In the genomic region with DNA sequence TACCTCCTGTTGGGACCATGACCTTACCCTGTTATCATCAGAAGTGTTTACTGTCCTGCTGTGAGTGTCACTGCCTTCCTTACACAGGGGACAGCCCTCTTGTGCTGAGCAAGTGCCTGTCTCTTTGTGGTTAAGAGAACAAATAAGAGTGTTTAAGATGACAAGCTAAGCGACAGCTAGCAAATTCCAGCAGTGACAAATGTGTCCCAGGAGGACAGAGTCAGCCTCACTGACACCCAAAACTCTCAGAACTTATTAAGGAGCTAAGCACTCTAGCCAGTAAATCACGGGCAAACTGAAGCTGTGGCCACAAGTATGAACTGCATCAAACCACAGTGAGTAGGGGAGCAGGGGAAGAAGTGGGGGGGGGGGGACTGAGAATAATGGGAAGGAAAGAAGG, we compare ENCODE assay signal across 16 mouse cellular contexts. TPM values are rescaled to one million over a fixed set of nuclear protein-coding genes. Genes with fewer than 3 reads are reported as not detected.
DNase-seq lines count a peak whose midpoint lies in the region; ATAC-seq lines count a peak whose summit lies in the region.
"Had no signal": no experiment of that assay in that cellular context is flagged by ENCODE, and none has a peak within 500 bp of the region (broad histone marks: within the 10 kb centered on the region; RNA-seq: fewer than 3 reads in every experiment).

No protein-coding gene starts in this region.

- H3K4me3 ChIP-seq in heart, embryonic 12.5 days = no peak overlapping the region
- no peak overlapping the region for H3K4me3 ChIP-seq in midbrain, embryonic 11.5 days (ENCODE audit: low read depth, low read length)
- H3K4me3 ChIP-seq in midbrain, embryonic 15.5 days = no peak overlapping the region
- H3K4me3 ChIP-seq in kidney, embryonic 16.5 days (ENCODE audit: low read length) = no peak overlapping the region
- no peak overlapping the region for H3K4me3 ChIP-seq in stomach, embryonic 15.5 days (replicated peaks)
- H3K4me3 ChIP-seq: forebrain, embryonic 15.5 days; lung, embryonic 15.5 days; midbrain, embryonic 12.5 days had no signal

- H3K27me3 ChIP-seq in heart, embryonic 12.5 days (replicated peaks) = no peaks in the 10 kb centered on the region
- no peaks in the 10 kb centered on the region for H3K27me3 ChIP-seq in midbrain, embryonic 11.5 days (ENCODE audit: control insufficient read depth, insufficient read depth, low read length)
- H3K27me3 ChIP-seq in midbrain, embryonic 15.5 days (replicated peaks) = no peaks in the 10 kb centered on the region
- no peaks in the 10 kb centered on the region for H3K27me3 ChIP-seq in kidney, embryonic 16.5 days (ENCODE audit: insufficient read depth, low read length)
- H3K27me3 ChIP-seq in stomach, embryonic 15.5 days (replicated peaks) = no peaks in the 10 kb centered on the region
- H3K27me3 ChIP-seq: forebrain, embryonic 15.5 days; lung, embryonic 15.5 days; midbrain, embryonic 12.5 days had no signal

- H3K4me2 ChIP-seq in heart, embryonic 12.5 days = no peak overlapping the region
- no peak overlapping the region for H3K4me2 ChIP-seq in midbrain, embryonic 11.5 days
- no peak overlapping the region for H3K4me2 ChIP-seq in midbrain, embryonic 15.5 days
- no peak overlapping the region for H3K4me2 ChIP-seq in kidney, embryonic 16.5 days (replicated peaks; ENCODE audit: low read depth, low read length)
- no peak overlapping the region for H3K4me2 ChIP-seq in stomach, embryonic 15.5 days
- H3K4me2 ChIP-seq: forebrain, embryonic 15.5 days; lung, embryonic 15.5 days; midbrain, embryonic 12.5 days had no signal

- intact Hi-C loops in heart, postnatal 14 days (cut with DNase I) = no loop called here

- H3K9ac ChIP-seq in heart, embryonic 12.5 days = 0 out of 2 replicates have a peak overlapping the region, but pooled peaks have one; percentile 19
- H3K9ac ChIP-seq in midbrain, embryonic 11.5 days (ENCODE audit: low read length) = no peak overlapping the region
- H3K9ac ChIP-seq in midbrain, embryonic 15.5 days = no peak overlapping the region
- peak overlapping the region; percentile 29; the same call in 1 of the 2 replicates for H3K9ac ChIP-seq in kidney, embryonic 16.5 days (replicated peaks; ENCODE audit: low read length)
- no peak overlapping the region for H3K9ac ChIP-seq in stomach, embryonic 15.5 days
- H3K9ac ChIP-seq: forebrain, embryonic 15.5 days; lung, embryonic 15.5 days; midbrain, embryonic 12.5 days had no signal

- WGBS in heart, embryonic 12.5 days = 32% methylated on average over 2 of the region's 2 CpGs
- WGBS in midbrain, embryonic 11.5 days = 40% methylated on average over 2 of the region's 2 CpGs
- 38% methylated on average over 2 of the region's 2 CpGs for WGBS in midbrain, embryonic 15.5 days
- 18% methylated on average over 2 of the region's 2 CpGs for WGBS in kidney, embryonic 16.5 days
- 22% methylated on average over 2 of the region's 2 CpGs for WGBS in stomach, embryonic 15.5 days

- peak overlapping the region; percentile 73; the same call in 1 of the 2 replicates for H3K27ac ChIP-seq in heart, embryonic 12.5 days (ENCODE audit: poor library complexity, severe bottlenecking)
- no peak overlapping the region for H3K27ac ChIP-seq in midbrain, embryonic 11.5 days (ENCODE audit: low read depth, low read length)
- H3K27ac ChIP-seq in midbrain, embryonic 15.5 days = no peak overlapping the region
- peak overlapping the region; percentile 51; the same call in 1 of the 2 replicates for H3K27ac ChIP-seq in kidney, embryonic 16.5 days (ENCODE audit: low read length)
- peak overlapping the region; percentile 78 for H3K27ac ChIP-seq in stomach, embryonic 15.5 days
- H3K27ac ChIP-seq: forebrain, embryonic 15.5 days; lung, embryonic 15.5 days; midbrain, embryonic 12.5 days had no signal

- DNase-seq in heart, postnatal 14 days = no peak
- peak; percentile 82 for DNase-seq in midbrain, embryonic 11.5 days (ENCODE audit: low spot score, missing footprints)
- no peak for DNase-seq in layer of hippocampus, adult 18-20 months (ENCODE audit: low spot score in 2 of 2)
- DNase-seq in ovary, postnatal 36 days (ENCODE audit: low spot score) = no peak
- DNase-seq: gastrocnemius, postnatal 25 days; left cerebral cortex, postnatal 4 days had no signal

- H3K36me3 ChIP-seq in heart, embryonic 12.5 days = no peaks in the 10 kb centered on the region
- H3K36me3 ChIP-seq in midbrain, embryonic 11.5 days (ENCODE audit: control insufficient read depth, insufficient read depth, low read length) = no peaks in the 10 kb centered on the region
- no peaks in the 10 kb centered on the region for H3K36me3 ChIP-seq in midbrain, embryonic 15.5 days (replicated peaks)
- no peaks in the 10 kb centered on the region for H3K36me3 ChIP-seq in kidney, embryonic 16.5 days (ENCODE audit: insufficient read depth, low read length)
- no peaks in the 10 kb centered on the region for H3K36me3 ChIP-seq in stomach, embryonic 15.5 days
- H3K36me3 ChIP-seq: forebrain, embryonic 15.5 days; lung, embryonic 15.5 days; midbrain, embryonic 12.5 days had no signal

- no peaks in the 10 kb centered on the region for H3K9me3 ChIP-seq in heart, embryonic 12.5 days (replicated peaks)
- no peaks in the 10 kb centered on the region for H3K9me3 ChIP-seq in midbrain, embryonic 11.5 days (ENCODE audit: control insufficient read depth, low read length)
- H3K9me3 ChIP-seq in midbrain, embryonic 15.5 days = no peaks in the 10 kb centered on the region
- no peaks in the 10 kb centered on the region for H3K9me3 ChIP-seq in kidney, embryonic 16.5 days (ENCODE audit: low read length)
- no peaks in the 10 kb centered on the region for H3K9me3 ChIP-seq in stomach, embryonic 15.5 days
- H3K9me3 ChIP-seq: forebrain, embryonic 15.5 days; lung, embryonic 15.5 days; midbrain, embryonic 12.5 days had no signal

- H3K4me1 ChIP-seq in heart, embryonic 12.5 days (replicated peaks) = peaks cover 42% of the 10 kb centered on the region
- H3K4me1 ChIP-seq in midbrain, embryonic 11.5 days (ENCODE audit: control insufficient read depth, insufficient read depth, low read length) = no peaks in the 10 kb centered on the region
- no peaks in the 10 kb centered on the region for H3K4me1 ChIP-seq in midbrain, embryonic 15.5 days
- peaks cover 15% of the 10 kb centered on the region for H3K4me1 ChIP-seq in kidney, embryonic 16.5 days (ENCODE audit: insufficient read depth, low read length)
- H3K4me1 ChIP-seq in stomach, embryonic 15.5 days = peaks cover 14% of the 10 kb centered on the region

- no peak for ATAC-seq in heart, embryonic 12.5 days (ENCODE audit: insufficient number of reproducible peaks, low FRiP score)
- ATAC-seq in midbrain, embryonic 11.5 days (ENCODE audit: low FRiP score) = no peak
- no peak for ATAC-seq in midbrain, embryonic 15.5 days (replicated peaks)
- 0 out of 2 replicates have a peak, but pooled peaks have one; percentile 25 for ATAC-seq in kidney, embryonic 16.5 days (ENCODE audit: low FRiP score, low TSS enrichment)
- no peak for ATAC-seq in stomach, embryonic 15.5 days (ENCODE audit: insufficient read depth, low FRiP score, low read depth)
- ATAC-seq: forebrain, embryonic 15.5 days had no signal

RNA-seq across cellular contexts. Expression of a gene that starts 17.6 kb away (rescaled TPM):
- polyA plus RNA-seq in heart, embryonic 12.5 days (2016; fragmentation: Nextera tagmentation; extraction: Ambion mirVana) = not detected in 2 replicates
- total RNA-seq in heart, postnatal 14 days (2021) = not detected
- not detected in 2 replicates for polyA plus RNA-seq in midbrain, embryonic 11.5 days (2014; fragmentation: Nextera tagmentation; extraction: Ambion mirVana)
- polyA plus RNA-seq in midbrain, embryonic 15.5 days (2015; fragmentation: Nextera tagmentation; extraction: Ambion mirVana) = not detected in 2 replicates
- not detected in 2 replicates for polyA plus RNA-seq in kidney, embryonic 16.5 days (2015; fragmentation: Nextera tagmentation; extraction: Ambion mirVana)
- not detected in 2 replicates for polyA plus RNA-seq in stomach, embryonic 15.5 days (2015; fragmentation: Nextera tagmentation; extraction: Ambion mirVana)
- total RNA-seq in layer of hippocampus, adult 18-20 months (2021) = not detected
- total RNA-seq: adrenal gland, adult 18-20 months; common myeloid progenitor, adult 5-6 weeks; gastrocnemius, postnatal 25 days; left cerebral cortex, postnatal 4 days had no signal
- polyA plus RNA-seq: forebrain, embryonic 15.5 days; lung, embryonic 15.5 days; midbrain, embryonic 12.5 days; thymus, postnatal 0 days had no signal

RNA-seq across cellular contexts. Expression of a gene that starts 24.0 kb away (rescaled TPM):
- polyA plus RNA-seq in heart, embryonic 12.5 days (2016; fragmentation: Nextera tagmentation; extraction: Ambion mirVana) = not detected in 2 replicates
- total RNA-seq in heart, postnatal 14 days (2021) = not detected
- not detected in 2 replicates for polyA plus RNA-seq in midbrain, embryonic 11.5 days (2014; fragmentation: Nextera tagmentation; extraction: Ambion mirVana)
- not detected in 2 replicates for polyA plus RNA-seq in midbrain, embryonic 15.5 days (2015; fragmentation: Nextera tagmentation; extraction: Ambion mirVana)
- not detected in 2 replicates for polyA plus RNA-seq in kidney, embryonic 16.5 days (2015; fragmentation: Nextera tagmentation; extraction: Ambion mirVana)
- not detected in 2 replicates for polyA plus RNA-seq in stomach, embryonic 15.5 days (2015; fragmentation: Nextera tagmentation; extraction: Ambion mirVana)
- total RNA-seq in layer of hippocampus, adult 18-20 months (2021) = not detected
- total RNA-seq: adrenal gland, adult 18-20 months; common myeloid progenitor, adult 5-6 weeks; gastrocnemius, postnatal 25 days; left cerebral cortex, postnatal 4 days had no signal
- polyA plus RNA-seq: forebrain, embryonic 15.5 days; lung, embryonic 15.5 days; midbrain, embryonic 12.5 days; thymus, postnatal 0 days had no signal

RNA-seq across cellular contexts. Expression of a gene that starts 46.7 kb away (rescaled TPM):
- polyA plus RNA-seq in heart, embryonic 12.5 days (2016; fragmentation: Nextera tagmentation; extraction: Ambion mirVana) = not detected in 2 replicates
- total RNA-seq in heart, postnatal 14 days (2021) = not detected
- not detected in 2 replicates for polyA plus RNA-seq in midbrain, embryonic 11.5 days (2014; fragmentation: Nextera tagmentation; extraction: Ambion mirVana)
- not detected in 2 replicates for polyA plus RNA-seq in midbrain, embryonic 15.5 days (2015; fragmentation: Nextera tagmentation; extraction: Ambion mirVana)
- not detected in 2 replicates for polyA plus RNA-seq in kidney, embryonic 16.5 days (2015; fragmentation: Nextera tagmentation; extraction: Ambion mirVana)
- not detected in 2 replicates for polyA plus RNA-seq in stomach, embryonic 15.5 days (2015; fragmentation: Nextera tagmentation; extraction: Ambion mirVana)
- not detected for total RNA-seq in layer of hippocampus, adult 18-20 months (2021)
- total RNA-seq: adrenal gland, adult 18-20 months; common myeloid progenitor, adult 5-6 weeks; gastrocnemius, postnatal 25 days; left cerebral cortex, postnatal 4 days had no signal
- polyA plus RNA-seq: forebrain, embryonic 15.5 days; lung, embryonic 15.5 days; midbrain, embryonic 12.5 days; thymus, postnatal 0 days had no signal

RNA-seq across cellular contexts. Expression of a gene that starts 52.6 kb away (rescaled TPM):
- 5.4 and 7.4 TPM in 2 replicates for polyA plus RNA-seq in heart, embryonic 12.5 days (2016; fragmentation: Nextera tagmentation; extraction: Ambion mirVana)
- 1 to 10 TPM; 1.7 to 2.1 TPM for total RNA-seq in heart, postnatal 14 days (2021)
- 0.18 and 0.40 TPM in 2 replicates for polyA plus RNA-seq in midbrain, embryonic 11.5 days (2014; fragmentation: Nextera tagmentation; extraction: Ambion mirVana)
- 9.5 and 10.1 TPM in 2 replicates for polyA plus RNA-seq in midbrain, embryonic 15.5 days (2015; fragmentation: Nextera tagmentation; extraction: Ambion mirVana)
- polyA plus RNA-seq in kidney, embryonic 16.5 days (2015; fragmentation: Nextera tagmentation; extraction: Ambion mirVana) = 1.8 and 2.5 TPM in 2 replicates
- polyA plus RNA-seq in stomach, embryonic 15.5 days (2015; fragmentation: Nextera tagmentation; extraction: Ambion mirVana) = 1.7 and 2.8 TPM in 2 replicates
- total RNA-seq in layer of hippocampus, adult 18-20 months (2021) = 10 to 100 TPM; 36.8 to 37.1 TPM
- total RNA-seq: common myeloid progenitor, adult 5-6 weeks had no signal

Comparison
In these comparisons a context has a peak if more than half of its experiments do, and no peak if none do; other contexts are left out.
1. H3K27ac ChIP-seq: peak in heart, embryonic 12.5 days (single experiment), kidney, embryonic 16.5 days (single experiment) and stomach, embryonic 15.5 days (single experiment); none in midbrain, embryonic 11.5 days (single experiment) and midbrain, embryonic 15.5 days (single experiment).
2. H3K9ac ChIP-seq: peak in heart, embryonic 12.5 days (single experiment) and kidney, embryonic 16.5 days (single experiment); none in midbrain, embryonic 11.5 days (single experiment), midbrain, embryonic 15.5 days (single experiment) and stomach, embryonic 15.5 days (single experiment).